Mouse (Mus musculus) kidney, embryonic 16.5 days (tissue): ENCODE measurements around the gene Rtp2. TPM values are rescaled to one million over a fixed set of nuclear protein-coding genes. Genes with fewer than 3 reads are reported as not detected.

Experiments
- ATAC-seq: fragments of 200-750 bp; cut with Nextera tagmentation; 2 replicates; pipeline ENCODE4 v1.8.0; 2017; ENCODE audit warnings: moderate TSS enrichment; ENCODE audit not compliant: low FRiP score, low TSS enrichment
- H3K27ac ChIP-seq: fragments of 300-500 bp; sonication (generic); 2 replicates; pipeline ENCODE4 v1.5.1; 2014; ENCODE audit warnings: low read length
- H3K27me3 ChIP-seq: fragments of 300-500 bp; sonication (generic); 2 replicates; pipeline ENCODE4 v1.6.1; 2014; ENCODE audit warnings: low read length, control low read depth, mixed read lengths; ENCODE audit not compliant: insufficient read depth
- H3K36me3 ChIP-seq: fragments of 300-500 bp; sonication (generic); 2 replicates; pipeline ENCODE4 v1.6.1; 2014; ENCODE audit warnings: low read length, control low read depth, mixed read lengths; ENCODE audit not compliant: insufficient read depth
- H3K4me1 ChIP-seq: fragments of 300-500 bp; sonication (generic); 2 replicates; pipeline ENCODE4 v1.6.1; 2014; ENCODE audit warnings: low read length, control low read depth, mixed read lengths; ENCODE audit not compliant: insufficient read depth
- H3K4me2 ChIP-seq: fragments of 300-500 bp; sonication (generic); replicated peaks from 2 replicates; pipeline ENCODE4 v1.6.1; 2014; ENCODE audit warnings: low read depth, low read length
- H3K4me3 ChIP-seq: fragments of 300-500 bp; sonication (generic); 2 replicates; pipeline ENCODE4 v1.5.1; 2014; ENCODE audit warnings: mild to moderate bottlenecking, low read length
- H3K9ac ChIP-seq: fragments of 300-500 bp; sonication (generic); replicated peaks from 2 replicates; pipeline ENCODE4 v1.6.1; 2014; ENCODE audit warnings: low read length
- H3K9me3 ChIP-seq: fragments of 300-500 bp; sonication (generic); 2 replicates; pipeline ENCODE4 v1.6.1; 2016; ENCODE audit warnings: low read length, control low read depth
- WGBS: fragments of 180-500 bp; shearing (Covaris S2); extraction: QIAGEN DNeasy Blood & Tissue Kit; methylation state at CpG from one replicate; pipeline ENCODE4 v1.1.7; 2014; 5-methylcytosine and 5-hydroxymethylcytosine counted together
- polyA plus RNA-seq: library from polyadenylated mRNA; unstranded; fragments of >200 nt; fragmentation: Nextera tagmentation; extraction: Ambion mirVana; gene quantifications from 2 replicates; pipeline ENCODE4 v1.2.1, GENCODE M21; 2015

Rtp2 gene
- polyA plus RNA-seq, 1 experiment from 2014 or later: not detected

DNA sequence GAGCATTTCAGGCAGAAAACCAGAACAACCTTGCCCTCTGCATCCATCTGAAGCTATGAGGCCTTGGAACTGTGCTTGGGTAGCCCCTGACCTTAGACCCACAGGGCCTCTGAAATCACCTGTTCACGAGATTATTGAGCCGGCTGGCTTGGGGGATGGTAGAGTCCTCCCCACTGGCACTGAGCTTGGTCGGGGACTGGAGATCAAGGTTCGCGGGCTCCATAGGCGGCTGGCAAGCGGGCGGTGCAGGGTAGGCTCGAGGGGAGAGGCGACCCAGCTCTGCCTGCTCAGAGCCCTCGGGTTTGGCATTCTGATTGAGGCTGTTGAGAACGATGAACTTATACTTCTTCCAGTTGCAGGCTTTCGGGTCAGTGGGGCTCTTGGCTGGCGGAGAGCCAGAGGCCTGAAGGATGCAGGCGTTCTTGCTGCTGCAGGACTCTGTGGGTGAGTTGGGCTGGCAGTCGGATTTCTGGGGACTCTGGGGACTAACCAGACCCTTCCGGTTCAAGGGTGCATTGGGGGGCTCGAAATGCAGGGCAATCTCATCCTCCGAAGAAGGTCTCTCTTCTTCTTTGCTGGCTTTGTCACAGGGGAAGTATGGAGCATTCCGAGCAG is 40.0 kb upstream of the Rtp2 start:
- H3K9me3 ChIP-seq: no peaks in the 10 kb centered on the region
- no peak overlapping the region for H3K9ac ChIP-seq
- ATAC-seq: 0 out of 2 replicates have a peak, but pooled peaks have one; percentile 46
- no peaks in the 10 kb centered on the region for H3K27me3 ChIP-seq
- no peak overlapping the region for H3K4me3 ChIP-seq
- no peak overlapping the region for H3K4me2 ChIP-seq
- WGBS: 71% methylated on average over 20 of the region's 20 CpGs
- H3K4me1 ChIP-seq: no peaks in the 10 kb centered on the region
- peaks cover 7% of the 10 kb centered on the region for H3K36me3 ChIP-seq
- H3K27ac ChIP-seq: no peak overlapping the region

DNA sequence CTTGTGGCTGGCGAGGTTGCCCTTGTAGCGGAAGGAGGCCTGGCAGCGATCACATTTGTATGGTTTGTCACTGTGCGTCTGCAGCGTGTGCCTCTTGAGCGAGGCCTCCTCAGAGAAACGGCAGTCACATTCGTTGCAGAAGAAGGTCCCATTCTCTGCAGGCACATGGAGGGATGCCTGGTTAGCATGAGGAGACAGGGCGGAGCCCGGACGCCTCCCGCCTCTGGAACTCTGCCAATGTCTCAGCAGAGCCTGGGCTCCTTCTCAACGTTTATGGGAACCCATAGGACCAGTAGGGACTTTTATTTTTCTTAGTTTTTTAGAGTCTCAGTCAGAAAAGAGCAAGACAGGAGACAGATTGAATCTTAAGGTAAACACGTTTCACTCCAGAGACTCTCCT is 37.7 kb upstream of the Rtp2 start:
- H3K4me1 ChIP-seq: no peaks in the 10 kb centered on the region
- peaks cover 10% of the 10 kb centered on the region for H3K36me3 ChIP-seq
- H3K27me3 ChIP-seq: no peaks in the 10 kb centered on the region
- 65% methylated on average over 14 of the region's 14 CpGs for WGBS
- H3K9me3 ChIP-seq: no peaks in the 10 kb centered on the region
- no peak for ATAC-seq
- H3K9ac ChIP-seq: no peak overlapping the region
- H3K4me2 ChIP-seq: no peak overlapping the region
- H3K4me3 ChIP-seq: no peak overlapping the region
- H3K27ac ChIP-seq: no peak overlapping the region

DNA sequence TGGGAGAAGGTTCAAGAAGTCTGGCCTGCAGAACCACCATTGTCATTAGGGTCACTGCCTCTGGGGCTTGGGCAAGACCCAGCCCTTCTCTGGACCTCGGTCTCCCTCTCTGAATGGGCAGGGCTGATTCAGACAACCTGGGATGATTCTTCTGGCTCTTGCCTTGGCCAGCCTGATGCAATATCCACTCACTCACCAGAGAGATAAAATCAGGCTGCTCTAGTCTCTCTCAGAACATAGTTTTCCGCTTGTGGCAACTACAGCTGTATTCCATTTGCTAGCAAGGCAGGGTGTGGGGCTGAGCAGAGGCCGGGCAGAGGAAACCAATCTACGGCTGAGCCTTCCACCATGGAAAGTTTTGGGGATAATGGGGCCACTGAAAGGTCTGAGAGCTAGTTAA is 36.7 kb upstream of the Rtp2 start:
- peaks cover 10% of the 10 kb centered on the region; the same call in 1 of the 2 replicates for H3K36me3 ChIP-seq

DNA sequence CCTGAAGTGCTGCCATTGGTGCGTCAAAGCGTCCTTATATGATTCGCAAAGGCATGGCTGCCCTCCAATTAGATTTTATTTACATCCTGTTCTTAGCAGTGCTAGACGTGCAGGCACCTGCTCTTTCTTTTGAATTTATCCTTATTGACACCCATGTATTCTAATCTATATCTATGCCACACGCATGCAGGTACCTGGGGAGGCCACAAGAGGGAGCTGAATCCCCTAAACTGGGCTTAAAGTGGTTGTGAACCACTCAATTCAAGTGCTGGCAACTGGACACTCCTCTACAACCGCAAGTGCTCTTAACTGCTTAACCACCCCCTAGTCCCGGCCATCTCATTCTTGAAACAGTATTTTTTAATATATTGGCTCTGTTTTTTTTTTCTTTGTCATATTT is 35.1 kb upstream of the Rtp2 start:
- Histone ChIP-seq H3K9ac (no peak overlapping the region), H3K4me3 (no peak overlapping the region), H3K27ac (no peak overlapping the region), H3K4me1 (0 out of 2 replicates have a peak, but pooled peaks cover 5% of the 10 kb centered on the region), H3K36me3 (peaks cover 10% of the 10 kb centered on the region; the same call in 1 of the 2 replicates), H3K9me3 (no peaks in the 10 kb centered on the region), H3K27me3 (no peaks in the 10 kb centered on the region), H3K4me2 (no peak overlapping the region)
- ATAC-seq: no peak
- 89% methylated on average over 7 of the region's 7 CpGs for WGBS

More for the DNA sequence above, 36.7 kb upstream of the Rtp2 start:
- Histone ChIP-seq H3K4me3 (no peak overlapping the region), H3K4me2 (no peak overlapping the region), H3K4me1 (0 out of 2 replicates have a peak, but pooled peaks cover 5% of the 10 kb centered on the region), H3K27ac (no peak overlapping the region), H3K27me3 (no peaks in the 10 kb centered on the region), H3K9me3 (no peaks in the 10 kb centered on the region), H3K9ac (no peak overlapping the region)
- WGBS: 81% methylated on average over 4 of the region's 4 CpGs
- no peak for ATAC-seq

DNA sequence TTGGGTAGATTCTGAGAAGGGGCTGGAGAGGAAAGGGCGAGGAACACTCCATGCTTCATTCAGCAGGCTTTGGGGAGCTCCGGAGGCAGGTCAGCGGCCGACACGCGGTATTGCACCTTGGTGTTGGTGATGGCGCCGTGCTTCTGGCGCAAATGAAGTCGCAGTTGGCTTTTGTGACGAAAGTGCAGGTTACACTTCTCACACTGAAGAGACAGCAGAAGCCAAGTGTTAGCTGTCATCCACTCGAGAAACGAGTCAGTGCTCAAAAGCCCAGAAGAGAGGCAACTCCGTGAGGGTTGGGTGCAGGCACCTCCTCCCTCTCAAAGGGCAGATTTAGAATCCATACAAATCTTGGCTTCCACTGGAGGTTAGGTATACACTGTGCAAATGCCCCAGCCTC is 33.9 kb upstream of the Rtp2 start:
- no peak overlapping the region for H3K4me2 ChIP-seq
- no peak overlapping the region for H3K27ac ChIP-seq
- 0 out of 2 replicates have a peak, but pooled peaks cover 5% of the 10 kb centered on the region for H3K4me1 ChIP-seq
- no peaks in the 10 kb centered on the region for H3K27me3 ChIP-seq
- H3K4me3 ChIP-seq: no peak overlapping the region
- WGBS: 87% methylated on average over 14 of the region's 14 CpGs
- H3K9ac ChIP-seq: no peak overlapping the region
- H3K36me3 ChIP-seq: peaks cover 10% of the 10 kb centered on the region; the same call in 1 of the 2 replicates
- no peak for ATAC-seq
- no peaks in the 10 kb centered on the region for H3K9me3 ChIP-seq

DNA sequence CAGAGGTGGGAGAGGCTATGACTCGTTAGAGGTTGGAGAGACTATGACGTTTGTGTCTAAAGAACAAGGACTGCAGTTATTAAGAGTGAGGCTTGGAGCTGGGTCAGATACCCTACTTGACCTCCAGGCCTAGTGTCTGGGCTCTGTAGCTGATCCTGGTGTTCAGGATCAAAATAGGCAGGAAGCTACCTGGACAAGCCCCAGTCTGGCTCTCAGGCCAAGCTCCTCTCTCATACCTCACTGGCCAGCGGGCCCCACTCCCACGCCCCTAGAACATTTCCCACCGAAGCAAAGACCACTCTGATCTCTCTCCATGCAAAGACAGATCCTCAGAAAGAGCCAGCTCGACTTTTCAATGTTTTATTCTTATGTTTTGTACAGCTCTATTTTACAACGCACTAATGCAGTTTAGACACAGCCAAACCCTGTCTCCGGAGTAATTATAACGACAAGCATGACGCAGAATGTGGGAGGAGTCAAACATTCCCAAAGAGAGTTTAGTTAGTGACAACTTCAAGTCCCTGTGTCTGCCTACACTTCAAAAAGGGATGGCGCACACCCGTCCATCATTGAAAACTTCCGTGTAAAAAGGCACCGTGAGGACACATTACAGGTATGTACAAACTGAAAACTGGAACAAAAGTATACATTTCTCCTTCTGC is 32.6 kb upstream of the Rtp2 start:
- Histone ChIP-seq H3K4me3 (no peak overlapping the region), H3K9me3 (no peaks in the 10 kb centered on the region), H3K4me2 (no peak overlapping the region), H3K4me1 (0 out of 2 replicates have a peak, but pooled peaks cover 5% of the 10 kb centered on the region), H3K9ac (no peak overlapping the region), H3K27ac (no peak overlapping the region), H3K27me3 (no peaks in the 10 kb centered on the region), H3K36me3 (peaks cover 10% of the 10 kb centered on the region; the same call in 1 of the 2 replicates)
- 73% methylated on average over 14 of the region's 14 CpGs for WGBS
- no peak for ATAC-seq

DNA sequence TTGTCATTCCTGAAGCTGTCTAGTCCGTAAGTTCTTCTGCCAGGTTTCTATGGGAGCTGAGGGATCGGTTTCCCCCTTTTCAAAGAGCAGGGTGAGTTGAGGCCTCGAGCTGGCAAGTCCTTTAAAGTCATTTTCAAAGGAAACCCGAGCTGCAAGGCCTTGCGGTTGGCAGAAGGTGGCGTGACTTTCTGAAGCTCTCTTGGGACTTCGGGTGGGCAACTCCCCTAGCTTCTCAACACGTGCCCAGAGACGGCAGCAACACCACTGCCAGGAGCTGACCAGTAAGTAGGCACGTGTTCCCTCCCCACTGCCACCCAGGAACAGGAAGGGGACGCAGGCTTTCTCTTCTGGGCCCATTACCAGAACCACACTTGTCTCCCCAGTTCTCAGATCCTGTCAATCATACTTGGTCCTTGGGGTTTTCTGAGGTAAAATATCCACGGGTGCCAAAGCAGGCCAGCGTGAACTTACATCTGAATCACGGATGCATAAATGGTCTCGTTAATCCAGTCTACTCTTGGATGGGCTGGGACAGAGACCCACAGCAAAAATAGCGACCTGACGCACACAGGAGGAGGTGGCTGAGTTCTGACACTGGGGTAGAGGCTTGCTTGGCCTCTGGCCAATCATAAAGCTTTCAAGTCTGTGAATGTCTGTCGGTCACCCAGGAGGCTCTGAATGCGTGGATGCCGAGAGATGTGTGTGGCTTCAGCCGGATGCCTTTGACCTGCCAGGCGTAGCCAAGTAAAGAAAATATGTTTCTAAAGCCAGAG is 31.9 kb upstream of the Rtp2 start:
- Histone ChIP-seq H3K27ac (no peak overlapping the region), H3K4me1 (0 out of 2 replicates have a peak, but pooled peaks cover 5% of the 10 kb centered on the region), H3K4me3 (no peak overlapping the region), H3K9ac (no peak overlapping the region), H3K4me2 (no peak overlapping the region), H3K27me3 (no peaks in the 10 kb centered on the region), H3K9me3 (no peaks in the 10 kb centered on the region), H3K36me3 (peaks cover 10% of the 10 kb centered on the region; the same call in 1 of the 2 replicates)
- no peak for ATAC-seq
- WGBS: 45% methylated on average over 22 of the region's 22 CpGs

DNA sequence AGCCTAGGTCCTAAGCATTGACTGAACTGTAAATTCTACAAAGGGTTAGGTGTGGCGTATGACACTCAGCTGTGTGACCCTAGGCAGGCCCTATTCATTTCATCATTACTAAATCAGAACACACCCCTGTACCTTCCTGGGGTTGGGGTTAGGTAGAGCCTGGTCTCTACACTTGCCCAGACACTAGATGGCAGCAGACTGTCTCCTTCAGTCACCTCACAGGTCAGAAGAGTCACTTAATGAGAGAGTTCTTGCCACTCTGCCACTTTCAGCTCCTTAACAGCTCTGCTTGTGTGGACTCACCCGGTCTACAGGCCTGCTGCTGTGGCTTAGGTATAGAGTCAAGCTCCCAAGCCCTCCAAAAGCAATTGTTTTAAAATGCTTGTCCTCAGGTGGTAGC is 30.2 kb upstream of the Rtp2 start:
- 0 out of 2 replicates have a peak, but pooled peaks cover 5% of the 10 kb centered on the region for H3K4me1 ChIP-seq
- no peak overlapping the region for H3K4me3 ChIP-seq
- no peak overlapping the region for H3K9ac ChIP-seq
- WGBS: 84% methylated on average over 2 of the region's 2 CpGs
- peaks cover 3% of the 10 kb centered on the region; the same call in 1 of the 2 replicates for H3K36me3 ChIP-seq
- H3K27ac ChIP-seq: no peak overlapping the region
- 0 out of 2 replicates have a peak, but pooled peaks have one; percentile 23 for ATAC-seq
- H3K27me3 ChIP-seq: no peaks in the 10 kb centered on the region
- no peak overlapping the region for H3K4me2 ChIP-seq
- no peaks in the 10 kb centered on the region for H3K9me3 ChIP-seq

DNA sequence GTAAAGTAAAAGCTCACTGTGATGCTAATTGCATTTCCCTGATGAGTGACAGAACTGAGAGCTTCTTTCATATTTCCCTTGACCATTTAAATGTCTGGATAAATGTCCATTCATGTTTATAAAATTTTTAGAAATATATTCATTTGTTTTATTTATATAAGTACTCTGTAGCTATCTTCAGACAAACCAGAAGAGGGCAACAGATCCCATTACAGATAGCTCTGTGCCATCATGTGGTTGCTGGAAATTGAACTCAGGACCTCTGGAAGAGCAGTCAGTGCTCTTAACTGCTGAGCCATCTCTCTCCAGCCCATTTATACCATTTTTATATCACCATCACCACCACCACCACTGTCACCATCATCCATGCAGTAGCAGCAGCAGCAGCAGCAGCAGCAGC is 26.7 kb upstream of the Rtp2 start:
- Histone ChIP-seq H3K9ac (no peak overlapping the region), H3K4me1 (no peaks in the 10 kb centered on the region), H3K27ac (no peak overlapping the region), H3K27me3 (no peaks in the 10 kb centered on the region), H3K4me2 (no peak overlapping the region), H3K36me3 (no peaks in the 10 kb centered on the region), H3K9me3 (no peaks in the 10 kb centered on the region), H3K4me3 (no peak overlapping the region)
- ATAC-seq: no peak

DNA sequence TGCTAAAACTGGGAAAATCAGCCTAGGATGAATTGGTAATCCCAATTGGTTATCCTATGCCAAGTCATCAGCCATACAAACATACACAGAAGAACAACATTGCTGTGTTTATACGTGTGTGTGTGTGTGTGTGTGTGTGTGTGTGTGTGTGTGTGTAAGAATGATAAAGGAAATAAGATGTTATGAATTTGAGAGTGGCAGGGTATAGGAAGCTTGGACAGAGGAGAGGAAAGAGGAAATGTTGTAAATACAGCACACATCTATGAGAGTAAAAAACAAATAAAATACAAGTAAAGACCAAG is 21.7 kb upstream of the Rtp2 start:
- ATAC-seq: no peak
- no peaks in the 10 kb centered on the region for H3K4me1 ChIP-seq
- H3K9me3 ChIP-seq: no peaks in the 10 kb centered on the region
- no peak overlapping the region for H3K4me2 ChIP-seq
- no peak overlapping the region for H3K9ac ChIP-seq
- H3K4me3 ChIP-seq: no peak overlapping the region
- H3K27ac ChIP-seq: no peak overlapping the region
- 0% methylated on average over 1 of the region's 1 CpGs for WGBS
- no peaks in the 10 kb centered on the region for H3K36me3 ChIP-seq
- no peaks in the 10 kb centered on the region for H3K27me3 ChIP-seq
